ENCODE assay signal across 21 mouse cellular contexts in genomic region chr16:65174561-65174960, GRCm38 (mm10).
DNase-seq lines count a peak whose midpoint lies in the region; ATAC-seq and TF ChIP-seq lines count a peak whose summit lies in the region.
"Had no signal": no experiment of that assay in that cellular context is flagged by ENCODE, and none has a peak within 500 bp of the region (broad histone marks: within the 10 kb centered on the region; RNA-seq: fewer than 3 reads in every experiment).

No protein-coding gene starts in this region.

- H3K36me3 ChIP-seq in MEL (ENCODE audit: control insufficient read depth in 1 of 2, insufficient read depth in 2 of 2, low read length in 2 of 2) = no peaks in the 10 kb centered on the region
- H3K36me3 ChIP-seq in splenic B cell, adult 2 months (ENCODE audit: control insufficient read depth, insufficient read depth, low read length, poor library complexity, severe bottlenecking) = no peaks in the 10 kb centered on the region
- no peaks in the 10 kb centered on the region for H3K36me3 ChIP-seq in midbrain, embryonic 13.5 days
- H3K36me3 ChIP-seq: embryonic facial prominence, embryonic 10.5 days; G1E; heart, embryonic 13.5 days; hindbrain, embryonic 12.5 days had no signal

- no peaks in the 10 kb centered on the region for H3K79me2 ChIP-seq in MEL (ENCODE audit: control insufficient read depth, insufficient read depth, low read length, poor library complexity)

- TF ChIP-seq RAD21 in MEL (IDR thresholded peaks at IDR 0.05; ENCODE audit: low read depth, low read length) = no peak

- no peak overlapping the region for H3K4me3 ChIP-seq in MEL (ENCODE audit: control insufficient read depth in 1 of 2, insufficient read depth in 1 of 2, low read depth in 2 of 2, low read length in 2 of 2)
- no peak overlapping the region for H3K4me3 ChIP-seq in midbrain, embryonic 13.5 days (replicated peaks)
- H3K4me3 ChIP-seq: embryonic facial prominence, embryonic 10.5 days; forebrain, embryonic 13.5 days; heart, embryonic 13.5 days; hindbrain, embryonic 12.5 days had no signal

- DNase-seq in frontal cortex, postnatal 10 days (ENCODE audit: low spot score in 2 of 2) = no peak
- DNase-seq in MEL (ENCODE audit: low read depth, low spot score) = peak; percentile 4
- DNase-seq in splenic B cell, adult 2 months (ENCODE audit: low read depth, low spot score) = peak; percentile 30
- DNase-seq in adrenal gland, postnatal 4 days (ENCODE audit: low spot score in 2 of 2) = no peak
- DNase-seq in layer of hippocampus, adult 9-10 months (ENCODE audit: low spot score) = no peak
- DNase-seq: adrenal gland, postnatal 10 days; cerebellum, adult 18-20 months; cerebellum, postnatal 25 days; gastrocnemius, postnatal 10 days; heart, postnatal 36 days had no signal

- no peaks in the 10 kb centered on the region for H3K27me3 ChIP-seq in MEL (ENCODE audit: control insufficient read depth in 1 of 2, insufficient read depth in 2 of 2, low read length in 2 of 2)
- no peaks in the 10 kb centered on the region for H3K27me3 ChIP-seq in splenic B cell, adult 2 months (ENCODE audit: control insufficient read depth, insufficient read depth, low read length, poor library complexity, severe bottlenecking)
- H3K27me3 ChIP-seq in midbrain, embryonic 13.5 days = no peaks in the 10 kb centered on the region
- H3K27me3 ChIP-seq: forebrain, embryonic 13.5 days; heart, embryonic 13.5 days; hindbrain, embryonic 12.5 days had no signal

- no peak for TF ChIP-seq CTCF in MEL (IDR thresholded peaks at IDR 0.05 in 2 of 3, conservative IDR thresholded peaks at IDR 0.05 in 1 of 3; ENCODE audit: control insufficient read depth in 1 of 3, insufficient read depth in 1 of 3, low read depth in 2 of 3, low read length in 3 of 3, poor library complexity in 1 of 3, severe bottlenecking in 1 of 3)

- TF ChIP-seq POLR2A in MEL (IDR thresholded peaks at IDR 0.05; ENCODE audit: control insufficient read depth in 1 of 2, insufficient read depth in 1 of 2, low read depth in 1 of 2, low read length in 2 of 2, poor library complexity in 1 of 2) = no peak

- H3K4me1 ChIP-seq in MEL (ENCODE audit: control insufficient read depth in 1 of 2, insufficient read depth in 2 of 2, low read length in 2 of 2) = no peaks in the 10 kb centered on the region
- H3K4me1 ChIP-seq in midbrain, embryonic 13.5 days (replicated peaks) = no peaks in the 10 kb centered on the region
- H3K4me1 ChIP-seq: embryonic facial prominence, embryonic 10.5 days; forebrain, embryonic 13.5 days; heart, embryonic 13.5 days; hindbrain, embryonic 12.5 days had no signal

- H3K27ac ChIP-seq in MEL (ENCODE audit: control insufficient read depth, low read depth, low read length) = no peak overlapping the region
- H3K27ac ChIP-seq in midbrain, embryonic 13.5 days = no peak overlapping the region
- H3K27ac ChIP-seq: embryonic facial prominence, embryonic 10.5 days; forebrain, embryonic 13.5 days; heart, embryonic 13.5 days; hindbrain, embryonic 12.5 days had no signal

- TF ChIP-seq EP300 in MEL (IDR thresholded peaks at IDR 0.05; ENCODE audit: low read depth in 1 of 2, low read length in 2 of 2) = no peak

- peak; percentile 27; the same call in 1 of the 2 replicates for ATAC-seq in frontal cortex, adult (ENCODE audit: low TSS enrichment)
- peak; percentile 90 to 91 for ATAC-seq in hematopoietic stem cell, adult 5-6 weeks (replicated peaks in 1 of 2; ENCODE audit: insufficient read depth in 1 of 2, low FRiP score in 2 of 2, low TSS enrichment in 1 of 2, low read depth in 1 of 2, poor library complexity in 2 of 2, severe bottlenecking in 2 of 2)
- no peak for ATAC-seq in midbrain, embryonic 13.5 days
- ATAC-seq: forebrain, embryonic 13.5 days; hindbrain, embryonic 16.5 days; inflammation-experienced regulatory T-cells, adult 6 months; intestine, postnatal 0 days had no signal

- no peaks in the 10 kb centered on the region for H3K9me3 ChIP-seq in MEL (replicated peaks; ENCODE audit: insufficient read depth, low read length)
- no peaks in the 10 kb centered on the region for H3K9me3 ChIP-seq in midbrain, embryonic 13.5 days
- H3K9me3 ChIP-seq: embryonic facial prominence, embryonic 10.5 days; forebrain, embryonic 13.5 days; G1E; heart, embryonic 13.5 days; hindbrain, embryonic 12.5 days had no signal

- no peak overlapping the region for H3K4me2 ChIP-seq in midbrain, embryonic 13.5 days (replicated peaks)
- H3K4me2 ChIP-seq: forebrain, embryonic 13.5 days; heart, embryonic 13.5 days; hindbrain, embryonic 12.5 days had no signal

- WGBS in midbrain, embryonic 13.5 days = 77% methylated on average over 3 of the region's 3 CpGs

- H3K9ac ChIP-seq in MEL (ENCODE audit: control insufficient read depth, low read depth, low read length, poor library complexity, severe bottlenecking) = no peak overlapping the region
- no peak overlapping the region for H3K9ac ChIP-seq in midbrain, embryonic 13.5 days (replicated peaks)
- H3K9ac ChIP-seq: forebrain, embryonic 13.5 days; heart, embryonic 13.5 days; hindbrain, embryonic 12.5 days had no signal

TF ChIP-seq in MEL, 35 proteins besides CTCF, POLR2A, EP300 and RAD21:
- no peak for TF ChIP-seq TCF12 (IDR thresholded peaks at IDR 0.05; ENCODE audit: low read depth, low read length)
- TF ChIP-seq HCFC1 (IDR thresholded peaks at IDR 0.05; ENCODE audit: low read depth, low read length) = no peak
- TF ChIP-seq MAZ (IDR thresholded peaks at IDR 0.05; ENCODE audit: low read depth, low read length) = no peak
- TF ChIP-seq E2F4 (IDR thresholded peaks at IDR 0.05; ENCODE audit: borderline replicate concordance, low read depth, low read length) = no peak
- TF ChIP-seq ETS1 (IDR thresholded peaks at IDR 0.05; ENCODE audit: low read depth, low read length) = no peak
- no peak for TF ChIP-seq SIN3A (IDR thresholded peaks at IDR 0.05; ENCODE audit: low read length)
- no peak for TF ChIP-seq UBTF (IDR thresholded peaks at IDR 0.05; ENCODE audit: borderline replicate concordance, insufficient read depth, low read depth, low read length)
- no peak for TF ChIP-seq ZC3H11A (IDR thresholded peaks at IDR 0.05; ENCODE audit: low read depth, low read length)
- TF ChIP-seq GABPA (IDR thresholded peaks at IDR 0.05; ENCODE audit: low read depth, low read length) = no peak
- no peak for TF ChIP-seq RCOR1 (IDR thresholded peaks at IDR 0.05; ENCODE audit: low read depth, low read length)
- no peak for TF ChIP-seq MYB (IDR thresholded peaks at IDR 0.05; ENCODE audit: low read depth, low read length)
- no peak for TF ChIP-seq MAFK (IDR thresholded peaks at IDR 0.05; ENCODE audit: borderline replicate concordance, low read depth, low read length)
- no peak for TF ChIP-seq TAL1 (IDR thresholded peaks at IDR 0.05; ENCODE audit: low read length)
- no peak for TF ChIP-seq TBP (IDR thresholded peaks at IDR 0.05; ENCODE audit: low read depth, low read length)
- TF ChIP-seq KAT2A (conservative IDR thresholded peaks at IDR 0.05; ENCODE audit: low read depth, low read length) = no peak
- TF ChIP-seq ZMIZ1 (IDR thresholded peaks at IDR 0.05; ENCODE audit: low read depth, low read length) = no peak
- no peak for TF ChIP-seq USF1 (IDR thresholded peaks at IDR 0.05; ENCODE audit: low read depth, low read length)
- TF ChIP-seq CHD2 (IDR thresholded peaks at IDR 0.05; ENCODE audit: low read length) = no peak
- no peak for TF ChIP-seq BHLHE40 (IDR thresholded peaks at IDR 0.05; ENCODE audit: borderline replicate concordance, low read depth, low read length)

Comparison
In these comparisons a context has a peak if more than half of its experiments do, and no peak if none do; other contexts are left out.
1. DNase-seq: peak in MEL (single experiment) and splenic B cell, adult 2 months (single experiment); none in frontal cortex, postnatal 10 days (0 of 2), adrenal gland, postnatal 4 days (0 of 2) and layer of hippocampus, adult 9-10 months (single experiment).